Mouse (Mus musculus) MEL (cell line): ENCODE measurements around the gene Cldn8.

Source experiments
- BHLHE40 ChIP-seq: IDR thresholded peaks from 2 replicates; pipeline ENCODE4 v1.6.1; 2012; ENCODE audit warnings: low read depth, mild to moderate bottlenecking, inconsistent platforms, low read length, improper control_type of control experiment, borderline replicate concordance
- CTCF ChIP-seq, 3 experiments: IDR thresholded peaks in 2 of 3; conservative IDR thresholded peaks in 1 of 3; 2 replicates each; pipeline ENCODE4 v1.5.1; 2011 to 2012; ENCODE audit warnings: low read length in 3 of 3, low read depth in 2 of 3, mild to moderate bottlenecking in 2 of 3, improper control_type of control experiment in 1 of 3, inconsistent platforms in 1 of 3, mixed read lengths in 1 of 3, moderate library complexity in 1 of 3; ENCODE audit not compliant: control insufficient read depth in 1 of 3, insufficient read depth in 1 of 3, poor library complexity in 1 of 3, severe bottlenecking in 1 of 3
- ELF1 ChIP-seq: IDR thresholded peaks from 2 replicates; pipeline ENCODE4 v1.6.1; 2014; ENCODE audit warnings: low read depth, mild to moderate bottlenecking, inconsistent platforms, low read length, improper control_type of control experiment, moderate library complexity
- EP300 ChIP-seq, 2 experiments: IDR thresholded peaks; 2 replicates each; pipeline ENCODE4 v1.6.1; 2011; ENCODE audit warnings: improper control_type of control experiment in 2 of 2, low read length in 2 of 2, low read depth in 1 of 2, mild to moderate bottlenecking in 1 of 2
- HCFC1 ChIP-seq: IDR thresholded peaks from 2 replicates; pipeline ENCODE4 v1.6.1; 2012; ENCODE audit warnings: low read depth, mild to moderate bottlenecking, inconsistent platforms, low read length, improper control_type of control experiment, moderate library complexity
- MAX ChIP-seq: IDR thresholded peaks from 2 replicates; pipeline ENCODE4 v1.6.1; 2011; ENCODE audit warnings: low read length, improper control_type of control experiment
- NELFE ChIP-seq: IDR thresholded peaks from 2 replicates; pipeline ENCODE4 v1.6.1; 2011; ENCODE audit warnings: low read depth, low read length, improper control_type of control experiment
- POLR2A ChIP-seq, 2 experiments: IDR thresholded peaks; 2 replicates each; pipeline ENCODE4 v1.6.1; 2011 to 2012; ENCODE audit warnings: low read length in 2 of 2, mild to moderate bottlenecking in 2 of 2, control low read depth in 1 of 2, improper control_type of control experiment in 1 of 2, low read depth in 1 of 2, moderate library complexity in 1 of 2; ENCODE audit not compliant: control insufficient read depth in 1 of 2, insufficient read depth in 1 of 2, poor library complexity in 1 of 2
- RCOR1 ChIP-seq: IDR thresholded peaks from 2 replicates; pipeline ENCODE4 v1.6.1; 2012; ENCODE audit warnings: low read depth, mild to moderate bottlenecking, inconsistent platforms, low read length, improper control_type of control experiment
- SMC3 ChIP-seq: IDR thresholded peaks from 2 replicates; pipeline ENCODE4 v1.6.1; 2011; ENCODE audit warnings: low read depth, low read length, improper control_type of control experiment
- USF1 ChIP-seq: IDR thresholded peaks from 2 replicates; pipeline ENCODE4 v1.6.1; 2014; ENCODE audit warnings: low read depth, mild to moderate bottlenecking, inconsistent platforms, low read length, improper control_type of control experiment, moderate library complexity
- USF2 ChIP-seq, 2 experiments: IDR thresholded peaks; 2 replicates each; pipeline ENCODE4 v1.6.1; 2011 to 2012; ENCODE audit warnings: improper control_type of control experiment in 2 of 2, low read length in 2 of 2, borderline replicate concordance in 1 of 2, inconsistent platforms in 1 of 2, low read depth in 1 of 2, mild to moderate bottlenecking in 1 of 2; ENCODE audit not compliant: insufficient read depth in 1 of 2
- ZNF384 ChIP-seq: IDR thresholded peaks from 2 replicates; pipeline ENCODE4 v1.6.1; 2012; ENCODE audit warnings: low read depth, mild to moderate bottlenecking, inconsistent platforms, low read length, improper control_type of control experiment

DNA sequence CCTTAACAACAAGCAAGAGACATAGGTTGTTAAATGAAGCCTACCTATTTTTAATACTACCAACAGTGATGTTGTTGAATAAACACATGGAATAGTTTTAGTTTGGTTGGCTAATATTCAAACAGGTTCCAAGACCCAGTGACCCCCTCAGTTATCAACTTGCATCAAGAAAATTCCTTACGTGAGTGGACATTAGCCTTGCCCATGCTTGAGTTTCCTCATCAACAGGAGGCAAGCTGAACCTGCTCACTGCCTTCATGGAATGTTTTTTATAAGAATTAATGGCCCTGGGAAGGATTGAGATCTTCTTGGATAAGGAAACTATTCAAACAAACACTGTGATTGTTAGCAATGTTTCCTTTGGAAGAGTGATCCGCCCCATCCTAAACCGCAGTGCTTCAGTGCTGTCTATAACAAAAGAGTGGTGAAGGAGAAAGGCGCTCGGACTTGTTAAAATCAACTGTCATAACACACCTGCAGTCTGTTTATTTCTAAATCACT lies 10.0 kb upstream of the Cldn8 start:
- TF ChIP-seq USF1: no peak
- TF ChIP-seq CTCF (IDR thresholded peaks at IDR 0.05 in 2 of 3, conservative IDR thresholded peaks at IDR 0.05 in 1 of 3; ENCODE audit: control insufficient read depth in 1 of 3, insufficient read depth in 1 of 3, low read depth in 2 of 3, low read length in 3 of 3, poor library complexity in 1 of 3, severe bottlenecking in 1 of 3): no peak
- TF ChIP-seq USF2 (IDR thresholded peaks at IDR 0.05; ENCODE audit: borderline replicate concordance in 1 of 2, insufficient read depth in 1 of 2, low read depth in 1 of 2, low read length in 2 of 2): no peak
- TF ChIP-seq ELF1: no peak
- TF ChIP-seq POLR2A (IDR thresholded peaks at IDR 0.05; ENCODE audit: control insufficient read depth in 1 of 2, insufficient read depth in 1 of 2, low read depth in 1 of 2, low read length in 2 of 2, poor library complexity in 1 of 2): no peak
- TF ChIP-seq EP300 (IDR thresholded peaks at IDR 0.05; ENCODE audit: low read depth in 1 of 2, low read length in 2 of 2): no peak
- no peak for TF ChIP-seq RCOR1
- no peak for TF ChIP-seq HCFC1
- TF ChIP-seq NELFE: no peak
- TF ChIP-seq BHLHE40: no peak
- no peak for TF ChIP-seq ZNF384
- no peak for TF ChIP-seq MAX
- TF ChIP-seq SMC3: no peak
